Mouse (Mus musculus) skeletal muscle tissue, adult 2 months (tissue): ENCODE results near the gene Pcna.
"Not testable (repeated sequence)": the region's sequence is repeated elsewhere in the genome, so short reads cannot be mapped to it uniquely, and the experiment has no call there.

Source experiments
- DNase-seq: peaks from one replicate; pipeline ENCODE4 v3.0.0-alpha.2; 2012; ENCODE audit warnings: low read depth, low spot score

Gene Pcna

GRCm38 (mm10) chr2:132252542-132253528 is at the start of gene Pcna:
Gene Pcna, minus strand, starts transcription at chr2:132253314.
- DNase-seq = peak; percentile 97

DNA sequence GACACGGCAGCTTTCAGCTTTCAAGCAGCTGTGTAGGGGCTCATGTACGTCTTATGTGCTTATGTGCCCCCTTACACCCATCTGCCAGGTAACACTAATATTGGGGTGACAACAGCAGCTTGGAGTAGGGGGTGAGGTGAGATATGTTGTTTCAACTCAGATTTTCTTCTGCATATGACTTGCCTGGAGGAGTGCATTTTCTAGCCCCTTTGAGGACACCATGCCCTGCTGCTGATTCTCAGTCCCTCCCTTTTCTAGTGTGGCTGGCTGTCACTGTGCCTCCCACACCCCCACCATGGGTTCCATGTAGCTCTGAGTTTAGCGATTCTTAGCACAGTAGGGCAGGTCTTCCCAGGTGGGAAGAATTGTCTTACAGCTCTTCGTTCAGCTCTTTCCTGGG is 48.3 kb upstream of the Pcna start:
- DNase-seq = no peak

- no peak for DNase-seq
Measured at GRCm38 (mm10) chr2:132298250-132298649, 45.1 kb upstream of the Pcna start.

DNA sequence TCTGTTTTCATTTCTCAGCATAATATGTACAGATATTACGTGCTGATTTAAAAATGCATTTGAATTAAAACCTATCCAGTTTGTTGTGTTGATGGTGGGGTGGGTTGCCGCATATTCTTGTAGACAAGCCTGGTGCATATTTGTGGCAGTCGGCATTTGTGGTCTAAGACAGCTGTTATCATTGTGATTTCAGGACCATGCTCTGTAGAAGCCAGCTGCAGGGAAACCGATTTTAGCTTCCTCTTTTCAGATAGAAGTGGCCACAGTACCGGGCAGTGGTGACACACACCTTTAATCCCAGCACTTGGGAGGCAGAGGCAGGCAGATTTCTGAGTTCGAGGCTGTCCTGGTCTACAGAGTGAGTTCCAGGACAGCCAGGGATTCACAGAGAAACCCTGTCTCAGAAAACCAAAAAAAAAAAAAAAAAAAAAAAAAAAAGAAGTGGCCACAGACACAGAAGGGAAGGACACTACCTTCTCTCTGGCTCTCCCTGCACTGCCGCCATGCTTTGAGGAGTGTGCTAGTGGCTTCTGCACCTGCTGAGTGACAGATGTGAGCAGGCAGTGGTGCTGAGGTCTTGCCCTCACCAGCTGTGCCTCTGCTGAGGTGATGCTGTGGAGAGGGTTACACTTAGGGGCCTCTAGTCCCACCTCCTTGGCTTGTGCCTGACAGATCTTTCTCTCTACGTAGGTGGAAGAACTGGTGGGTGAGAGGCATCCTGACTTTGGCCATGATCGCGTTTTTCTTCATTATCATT is 40.8 kb upstream of the Pcna start:
- no peak for DNase-seq

DNA sequence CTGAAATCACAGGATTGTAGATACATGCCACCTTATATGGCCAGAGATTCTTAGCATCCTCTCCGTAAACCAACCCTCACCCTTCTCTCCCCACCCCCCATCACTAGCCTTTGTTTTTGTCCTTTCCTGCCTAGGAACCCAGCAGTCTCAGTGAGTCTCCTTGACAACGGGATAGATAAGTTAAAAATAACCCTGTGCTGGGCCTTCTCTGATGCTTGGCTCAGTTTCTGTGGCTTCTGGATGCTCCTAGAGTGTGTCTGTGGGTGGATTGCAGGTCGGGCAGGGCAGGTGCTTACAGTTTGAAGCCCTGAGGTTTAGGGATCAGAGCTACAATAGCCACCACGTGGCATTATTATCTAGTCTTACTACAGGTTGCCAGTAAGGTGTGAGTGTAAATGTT is 39.0 kb upstream of the Pcna start:
- DNase-seq = no peak

DNA sequence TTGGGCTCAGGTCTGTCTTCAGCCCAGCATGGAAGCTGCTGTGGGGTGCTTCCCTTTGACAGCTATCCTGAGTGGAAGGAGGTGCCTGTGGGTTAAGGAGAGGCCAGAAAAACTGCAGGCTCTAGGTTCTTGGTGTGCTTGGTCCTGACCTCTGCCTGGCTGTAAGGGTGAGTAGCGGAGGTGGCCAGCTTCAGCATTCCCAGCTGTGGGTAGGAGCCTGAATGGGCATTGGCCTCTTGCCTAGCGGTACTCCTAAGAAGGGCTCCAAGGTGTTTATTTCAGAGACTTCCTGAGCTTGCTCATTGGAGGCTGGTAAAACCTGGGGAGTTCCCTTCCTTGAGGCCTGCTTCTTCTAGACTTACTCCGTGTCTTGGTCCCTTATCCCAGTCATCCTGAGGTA is 38.2 kb upstream of the Pcna start:
- DNase-seq = peak; percentile 70

DNA sequence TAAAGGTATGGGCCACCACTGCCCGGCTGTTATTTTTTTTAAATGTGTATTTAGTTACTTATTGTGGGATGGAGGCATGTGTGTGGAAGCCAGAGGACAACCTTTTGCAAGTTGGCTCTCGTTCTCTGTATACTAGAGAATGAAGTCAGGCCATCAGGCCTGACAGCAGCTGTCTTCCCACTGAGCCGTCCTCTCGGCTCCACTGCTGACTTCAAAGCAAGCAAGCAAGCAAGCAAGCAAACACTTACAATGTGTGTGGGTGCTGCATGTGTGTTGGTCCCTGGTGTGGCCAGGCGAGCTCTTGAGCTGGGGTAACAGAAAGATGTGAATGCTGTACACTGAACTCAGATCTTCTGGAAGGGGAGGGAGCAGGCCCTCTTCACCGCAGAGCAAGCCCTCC is 37.7 kb upstream of the Pcna start:
- no peak for DNase-seq

- not testable (repeated sequence) for DNase-seq
Measured at GRCm38 (mm10) chr2:132289213-132289612, 36.1 kb upstream of the Pcna start.

DNA sequence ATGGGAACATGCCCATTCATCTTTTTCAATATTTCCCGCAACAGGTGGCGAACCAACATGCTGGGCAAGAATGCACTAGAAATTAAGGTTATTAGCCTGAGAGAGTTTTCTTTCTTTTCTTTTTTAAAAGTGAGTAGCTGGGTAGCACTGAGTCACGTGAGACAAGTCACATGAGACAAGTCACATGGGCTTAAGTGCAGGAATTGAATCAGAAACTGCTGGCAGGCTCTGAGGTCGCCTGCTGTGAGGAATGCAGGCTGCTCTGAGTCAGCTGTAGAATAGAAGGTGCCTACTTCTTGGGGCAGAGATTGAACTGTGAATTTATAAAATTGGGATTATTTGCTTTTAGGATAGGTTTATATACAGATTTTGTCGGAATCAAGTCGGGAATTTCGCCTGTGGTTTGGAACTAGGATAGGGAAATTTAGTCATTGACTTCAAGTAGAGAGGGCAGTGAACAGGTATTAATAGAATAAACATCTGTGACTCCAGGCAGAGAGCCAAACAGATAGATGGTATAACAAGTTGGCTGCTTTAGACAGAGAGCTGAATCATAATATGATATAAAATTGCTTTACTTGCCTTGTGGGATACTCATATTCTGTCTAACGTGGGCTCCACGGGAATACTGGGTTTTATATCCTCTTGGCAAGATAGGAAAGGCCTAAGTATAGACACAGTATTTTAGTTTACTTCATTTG is 33.4 kb upstream of the Pcna start:
- peak; percentile 47 for DNase-seq

DNA sequence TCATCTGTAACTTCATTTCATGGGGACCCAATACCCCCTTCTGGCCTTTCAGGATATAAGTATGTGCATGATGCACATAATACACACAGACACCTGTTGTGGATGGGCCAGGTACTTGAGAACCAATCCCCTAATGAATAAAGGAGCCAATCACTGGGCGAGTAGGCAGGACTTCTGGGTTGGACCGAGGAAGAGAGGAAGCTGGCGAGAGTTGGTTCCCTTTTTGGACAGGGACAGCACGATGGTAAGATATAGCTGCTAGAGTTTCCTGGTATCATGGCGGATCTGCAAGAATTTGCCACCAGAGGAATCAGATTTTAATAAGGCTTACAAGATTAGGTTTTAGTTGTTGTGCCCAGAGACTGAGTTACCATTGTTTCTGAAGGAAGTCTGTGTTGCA is 32.6 kb upstream of the Pcna start:
- DNase-seq = not testable (repeated sequence)

GRCm38 (mm10) chr2:132284492-132285139 is 31.5 kb upstream of the Pcna start:
- DNase-seq = peak; percentile 63

DNA sequence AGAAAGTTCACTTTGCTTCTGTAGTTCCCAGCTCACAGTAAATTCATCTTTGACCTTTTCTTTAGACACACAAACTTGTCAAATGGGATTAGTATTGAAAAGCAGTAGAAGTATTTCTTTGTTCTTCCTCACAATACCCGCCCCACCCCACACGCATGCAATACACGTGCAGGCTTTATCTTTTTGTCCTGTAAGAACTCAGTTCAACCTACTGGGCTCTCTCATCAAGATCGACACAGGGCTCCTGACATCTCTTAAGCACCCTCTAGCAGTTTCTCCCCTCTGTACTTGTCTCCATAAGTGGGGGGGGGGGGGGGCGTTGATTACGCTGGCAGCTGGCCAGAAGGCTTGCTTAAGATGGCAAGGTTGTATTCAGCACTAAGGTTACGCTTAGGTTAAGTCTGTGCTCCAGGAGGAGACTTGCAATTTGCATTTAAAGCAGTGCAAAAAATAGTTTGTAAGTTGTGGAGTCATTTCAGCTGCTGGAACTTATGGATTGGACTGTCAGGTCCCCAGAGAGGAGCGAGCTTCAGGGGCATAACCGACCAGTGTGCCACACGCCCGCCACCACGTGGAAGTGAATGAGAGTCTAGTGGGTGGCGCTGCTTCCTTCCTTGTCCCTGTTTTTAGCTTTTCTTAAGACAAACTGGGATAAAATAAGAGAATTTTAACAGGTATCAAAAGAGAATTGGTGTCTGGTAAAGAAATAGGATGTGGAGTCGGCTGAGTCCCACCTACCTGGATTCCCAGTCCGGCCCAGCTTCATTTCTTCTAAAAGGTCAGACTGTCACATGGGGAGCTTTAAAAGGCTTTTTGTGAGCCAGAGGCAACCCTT is 30.3 kb upstream of the Pcna start:
- DNase-seq = no peak

DNA sequence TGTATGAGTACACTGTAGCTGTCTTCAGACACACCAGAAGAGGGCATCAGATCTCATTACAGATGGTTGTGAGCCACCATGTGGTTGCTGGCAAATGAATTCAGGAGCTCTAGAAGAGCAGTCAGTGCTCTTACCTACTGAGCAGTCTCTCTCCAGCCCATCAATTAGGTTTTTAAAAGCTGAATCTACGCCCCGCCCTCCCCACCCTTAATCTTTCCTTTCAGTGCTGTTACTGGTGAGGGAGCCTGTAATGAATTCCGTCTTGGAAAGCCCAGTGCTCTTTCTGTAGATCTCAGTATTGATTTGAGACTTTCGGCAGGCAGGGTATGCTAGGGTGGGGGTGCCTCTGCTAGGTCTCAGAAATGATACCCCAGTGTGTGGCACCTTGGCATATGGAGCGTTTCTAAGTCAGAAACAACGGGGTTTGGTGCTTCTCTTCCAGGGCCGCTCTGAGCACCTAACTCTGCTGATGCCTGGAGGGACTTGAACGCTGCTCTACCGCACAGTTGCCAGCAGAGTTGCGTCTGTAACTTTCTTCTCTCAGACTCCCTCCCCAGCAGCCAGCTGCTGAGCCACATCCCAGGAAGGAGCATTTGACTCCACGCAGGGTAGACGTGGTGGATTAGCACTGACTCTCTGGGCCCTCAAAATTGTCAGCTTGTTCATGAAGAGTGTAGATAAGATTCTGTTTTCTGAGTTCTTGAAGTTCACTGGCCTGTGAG is 29.5 kb upstream of the Pcna start:
- DNase-seq = no peak

DNA sequence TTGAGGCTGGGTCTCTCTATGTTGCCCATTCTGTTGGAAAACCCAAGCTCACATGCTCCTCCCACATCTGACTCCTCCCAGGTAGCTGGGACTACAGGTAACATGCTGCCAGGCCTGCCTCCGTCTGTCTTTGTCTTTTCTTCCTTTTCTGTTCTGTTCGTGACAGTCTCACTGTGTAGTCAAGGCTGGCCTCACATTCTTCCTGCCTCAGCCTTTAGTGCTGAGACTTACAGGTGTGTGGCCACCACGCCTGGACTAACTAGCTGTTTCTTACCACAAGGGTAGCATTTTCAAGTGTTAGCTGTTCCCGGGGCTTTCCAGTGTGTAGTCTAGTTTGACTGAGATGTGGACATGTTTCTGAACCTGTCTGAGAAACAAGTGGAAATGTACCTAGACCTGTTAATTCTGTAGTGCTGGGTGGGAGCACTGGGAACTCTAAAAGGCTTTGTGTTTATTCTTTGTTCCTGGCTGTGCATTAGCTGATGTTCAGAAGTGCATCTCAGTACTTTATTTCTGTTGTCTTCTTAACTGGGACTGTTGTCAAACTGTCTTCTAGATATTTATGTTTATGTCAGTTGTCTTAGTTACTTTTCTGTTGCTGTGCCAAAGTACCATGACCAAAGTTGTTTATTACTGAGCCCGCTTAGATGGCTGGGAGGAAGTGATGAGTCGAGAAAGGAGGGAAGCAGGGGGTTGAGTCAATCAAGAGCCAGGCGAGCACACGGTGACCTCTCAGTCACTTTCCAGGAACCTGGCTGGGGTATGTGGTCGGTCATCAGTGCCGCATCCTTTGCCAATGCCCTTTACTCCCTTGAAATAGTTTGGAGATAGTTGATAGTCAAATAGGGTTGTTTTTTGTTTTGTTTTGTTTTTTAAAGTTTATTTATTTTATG is 28.7 kb upstream of the Pcna start:
- DNase-seq = no peak

DNA sequence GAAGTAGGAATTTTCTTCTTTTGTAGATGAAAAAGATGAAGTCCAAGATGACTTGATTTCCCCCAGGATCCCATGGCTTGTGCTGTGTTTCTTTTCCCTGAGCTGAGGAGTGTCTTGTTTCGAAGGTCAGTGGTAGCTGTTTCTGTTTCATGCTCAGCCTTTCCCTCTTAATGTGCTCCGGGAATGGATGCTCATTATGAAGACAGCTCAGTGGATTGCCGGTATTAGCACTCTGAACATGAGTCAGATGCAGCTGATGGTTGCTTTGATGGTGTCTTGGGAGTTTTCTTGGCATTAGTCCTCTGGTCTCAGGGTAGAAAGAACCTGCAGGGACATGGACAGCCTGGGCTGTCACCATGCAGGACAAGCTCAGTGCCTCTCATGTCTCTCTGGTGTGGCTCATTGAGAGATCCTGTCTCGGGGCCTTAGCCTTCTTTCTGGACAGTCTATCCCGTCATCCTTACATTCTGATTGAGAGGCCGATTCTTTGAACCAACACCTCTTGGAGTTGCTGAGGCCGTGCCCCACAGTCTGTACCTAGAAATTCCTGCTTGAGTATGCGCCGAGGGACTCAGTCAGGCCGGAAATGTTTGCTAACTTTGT is 27.5 kb upstream of the Pcna start:
- no peak for DNase-seq

- DNase-seq = no peak
Measured at GRCm38 (mm10) chr2:132279978-132280377, 26.9 kb upstream of the Pcna start.

- DNase-seq = no peak
Measured at GRCm38 (mm10) chr2:132279336-132279882, 26.3 kb upstream of the Pcna start.

DNA sequence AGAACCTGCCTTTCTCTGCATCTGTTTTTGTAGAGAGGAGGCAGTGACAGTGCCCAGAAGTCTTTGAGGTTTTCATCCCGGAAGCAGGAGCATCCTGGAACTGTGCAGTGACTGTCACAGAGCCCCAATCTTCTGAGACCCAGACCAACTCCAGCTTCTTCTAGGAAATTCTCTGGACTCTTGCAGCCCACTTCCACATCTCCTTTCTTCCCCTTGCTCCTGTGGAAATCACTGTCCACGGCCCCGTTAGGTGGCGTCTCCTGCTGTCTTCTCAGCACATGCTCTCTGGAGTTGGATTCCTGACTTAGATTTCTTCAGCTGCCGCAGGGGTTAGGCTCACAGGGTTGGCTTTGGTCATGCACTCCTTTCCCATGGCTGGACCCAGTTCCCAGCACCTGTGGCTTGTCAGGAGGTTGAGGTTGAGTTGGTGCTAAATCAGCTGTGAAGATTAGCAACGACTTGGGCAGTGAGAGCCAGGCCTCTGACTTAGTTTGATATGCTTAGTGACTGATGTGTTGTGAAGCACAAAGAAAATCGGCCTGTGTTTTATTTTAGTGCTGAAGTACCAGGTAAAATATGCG is 25.2 kb upstream of the Pcna start:
- DNase-seq = no peak
